Mouse (Mus musculus): ENCODE measurements at regions not wholly inside any gene's neighbourhood (a gene's known extent, or its start where the extent isn't known, plus 50 kb on each side); places are given as distances from the start of the nearest gene placed in this dataset.

DNA sequence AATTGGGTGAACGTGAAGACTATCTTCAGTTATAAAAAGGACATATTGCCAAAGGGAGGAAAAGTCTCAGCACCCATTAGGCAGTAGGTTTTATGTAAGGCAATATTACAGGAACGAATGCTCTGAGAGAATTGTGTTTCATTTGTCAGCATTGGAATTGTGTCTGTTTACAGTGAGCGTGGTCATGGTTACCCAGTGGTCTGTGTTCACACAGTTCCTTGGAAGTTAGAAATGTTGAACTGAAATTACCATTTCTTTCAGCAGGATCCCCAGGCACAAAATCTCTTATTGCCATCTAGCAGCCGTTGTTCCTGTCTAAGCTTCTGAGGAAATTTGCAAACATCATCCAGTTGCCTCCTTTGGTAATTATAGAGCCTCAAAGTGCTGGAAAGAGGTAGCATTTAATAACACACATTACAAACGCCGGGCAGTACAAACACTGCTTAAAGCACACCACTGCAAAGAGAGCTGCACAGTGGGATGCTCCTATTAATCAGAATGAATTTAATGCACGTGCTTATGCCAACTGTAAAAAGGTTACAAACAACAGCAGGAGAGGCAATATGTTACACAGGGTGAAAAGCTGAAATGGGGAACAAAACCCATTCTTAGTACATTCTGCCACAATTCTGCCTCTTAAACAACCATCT lies 555.4 kb upstream of the Marcks start:
- no peak for DNase-seq

DNA sequence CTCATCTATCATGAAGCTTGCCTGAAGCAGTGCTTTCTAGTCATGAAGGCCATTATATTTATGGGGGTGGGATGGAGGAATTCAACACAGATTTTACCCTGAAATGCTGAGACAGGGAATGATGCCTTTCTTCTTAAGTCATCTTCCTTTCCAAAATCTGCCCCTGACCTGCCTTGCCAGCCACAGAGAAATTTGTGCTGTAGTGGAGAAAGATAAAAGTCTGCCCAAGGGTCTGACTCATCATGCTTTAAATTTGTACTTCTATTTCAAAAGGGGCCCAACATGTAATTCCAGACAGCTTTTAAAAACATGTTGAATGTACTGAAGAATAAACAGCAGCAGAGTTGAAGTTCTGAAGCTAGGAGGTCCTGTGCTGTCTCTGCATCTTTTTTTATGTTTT lies 554.1 kb upstream of the Marcks start:
- no peak for DNase-seq

DNA sequence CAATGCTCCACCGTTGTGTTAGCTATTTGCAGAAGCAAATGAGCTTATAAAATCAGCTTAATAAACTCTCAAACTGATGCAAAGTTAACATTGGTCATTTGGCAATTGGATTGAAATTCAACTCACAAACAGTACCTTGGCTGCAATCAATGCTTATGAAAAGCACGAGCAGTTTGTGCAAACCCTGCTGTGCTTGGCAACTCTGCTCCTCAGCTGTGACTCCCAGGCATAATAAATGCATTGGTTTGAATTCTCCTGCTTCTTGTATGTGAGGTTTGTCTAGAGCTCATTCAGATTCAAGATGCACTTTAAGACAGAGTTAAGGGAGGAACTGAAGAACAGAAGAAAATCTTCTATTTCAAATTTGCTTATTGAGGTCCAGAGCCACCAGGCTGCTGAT lies 553.2 kb upstream of the Marcks start:
- DNase-seq = peak; percentile 47

DNA sequence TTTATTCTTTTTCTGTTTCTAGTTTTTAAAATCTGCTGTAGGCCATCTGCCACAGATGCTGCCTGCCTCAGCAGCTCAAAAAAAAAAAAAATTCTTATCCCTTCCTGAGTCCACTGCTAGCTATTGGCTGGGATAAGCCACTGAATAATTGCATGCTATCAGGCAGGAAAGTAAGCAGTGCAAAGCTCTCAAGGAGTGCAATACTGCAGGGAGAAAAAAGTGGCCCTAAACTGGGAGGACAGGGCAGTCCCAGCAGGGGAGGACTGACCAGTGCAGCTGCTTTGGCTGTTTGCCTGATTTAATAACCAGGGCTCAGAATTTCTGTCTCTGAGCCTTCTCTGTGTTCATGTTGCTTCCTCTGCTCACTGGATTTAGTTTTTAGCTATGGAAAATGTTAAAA lies 544.4 kb upstream of the Marcks start:
- DNase-seq = peak; percentile 9

DNA sequence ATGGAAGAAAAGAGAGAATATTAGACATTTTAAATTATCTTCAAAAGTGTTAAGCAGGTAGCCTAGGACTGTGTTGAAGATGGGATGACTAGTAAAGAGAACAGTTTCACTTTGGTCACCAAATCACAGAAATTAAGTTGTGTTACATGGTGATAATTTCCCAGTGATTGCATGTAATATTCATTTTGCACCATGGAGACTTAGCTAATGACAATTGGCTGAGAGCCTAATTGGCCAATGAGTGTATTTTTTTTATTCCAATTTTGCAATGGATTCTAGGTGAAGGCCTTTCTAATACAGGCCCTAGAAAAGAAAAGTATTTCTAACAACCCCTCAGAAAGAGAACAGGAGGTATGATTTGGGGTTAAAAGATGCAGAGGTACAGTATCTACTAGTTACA lies 541.9 kb upstream of the Marcks start:
- no peak for DNase-seq

DNA sequence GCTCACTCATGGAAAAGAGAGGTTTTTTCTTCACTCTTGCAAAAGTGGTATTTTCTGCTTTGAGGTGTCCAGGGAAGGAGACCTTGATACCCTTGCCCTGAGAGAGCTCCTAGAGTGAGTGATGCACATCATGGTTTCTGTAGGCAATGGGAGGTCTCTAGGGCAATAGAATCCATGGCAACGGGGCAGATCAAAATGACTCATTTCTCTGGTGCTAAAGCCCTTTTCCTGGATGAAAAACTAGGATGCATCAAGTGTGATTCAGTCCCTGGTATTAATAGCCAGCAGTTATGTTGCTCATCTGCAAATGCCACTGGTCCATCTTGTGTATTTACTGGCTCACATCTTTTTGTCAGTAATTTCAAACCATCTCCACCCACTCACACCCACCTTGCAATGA lies 539.1 kb upstream of the Marcks start:
- no peak for DNase-seq

DNA sequence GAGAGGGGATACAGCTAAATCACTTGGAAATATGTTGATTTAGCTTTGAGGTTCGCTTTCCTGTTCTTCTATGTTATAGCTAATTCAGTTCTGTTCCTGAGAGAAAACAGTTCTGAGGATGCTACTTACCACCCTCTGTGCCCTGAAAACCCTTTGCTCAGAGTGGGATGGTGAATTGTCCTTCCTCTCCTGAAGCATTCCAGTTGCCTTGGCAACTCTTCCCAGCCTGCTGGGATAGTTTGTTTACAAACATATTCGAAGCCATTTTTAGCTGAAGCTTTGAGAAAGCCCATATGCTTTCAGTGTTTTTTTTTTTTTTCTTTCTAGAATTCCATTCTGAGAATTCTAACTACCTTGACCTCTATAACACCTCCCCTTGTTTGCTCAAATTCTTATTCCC lies 530.1 kb upstream of the Marcks start:
- no peak for DNase-seq

DNA sequence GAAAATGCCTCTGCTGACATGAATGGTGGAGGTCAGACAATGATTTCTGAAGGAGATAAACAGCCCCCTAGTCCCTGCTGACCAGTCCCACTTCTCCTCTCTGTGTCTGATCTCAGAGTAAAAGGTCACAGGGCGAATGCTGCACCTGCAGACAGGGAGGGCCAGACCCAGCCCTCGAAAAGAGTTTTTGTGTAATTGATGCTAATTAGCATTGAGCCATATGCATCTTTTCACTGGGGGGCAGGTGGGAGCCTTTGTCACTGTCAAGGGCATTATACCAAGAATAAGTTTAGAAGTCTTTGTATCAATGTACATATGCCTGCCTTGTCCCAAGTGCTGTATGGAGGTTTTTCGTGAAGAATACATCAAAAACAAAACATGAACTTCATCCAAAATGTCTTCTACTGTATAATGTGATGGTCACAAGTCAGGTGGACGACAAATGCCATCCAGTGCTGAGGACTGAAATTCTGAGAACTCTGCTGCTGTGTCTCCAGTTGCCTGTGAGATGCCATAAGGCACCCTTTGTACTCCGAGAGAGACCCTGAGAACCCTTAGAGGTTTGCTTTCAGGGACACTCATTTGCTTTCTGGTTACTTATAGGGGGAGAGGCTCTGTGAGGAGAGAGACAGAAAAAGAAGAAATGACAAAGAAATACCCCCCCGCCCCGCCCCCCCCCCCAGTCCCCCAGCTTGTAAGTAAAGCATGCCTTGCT lies 528.5 kb upstream of the Marcks start:
- DNase-seq = no peak

DNA sequence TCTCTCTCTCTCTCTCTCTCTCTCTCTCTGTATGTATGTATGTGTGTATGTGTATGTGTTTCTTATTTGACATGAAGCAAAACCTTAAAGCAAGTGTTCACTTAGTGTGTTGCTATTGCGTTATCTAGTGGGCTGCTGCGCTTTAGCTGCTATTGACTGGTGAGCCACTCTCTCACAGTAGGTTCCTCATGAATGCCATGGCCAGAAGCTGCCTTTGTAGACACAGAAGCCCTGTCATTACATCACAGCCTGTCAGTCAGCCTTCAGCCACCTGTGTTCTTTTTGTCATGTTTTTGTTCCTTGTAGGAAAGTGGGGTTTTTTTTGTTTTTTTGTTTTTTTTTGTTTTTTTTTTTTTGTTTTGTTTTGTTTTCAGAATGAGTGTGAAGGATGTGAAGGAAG lies 527.8 kb upstream of the Marcks start:
- DNase-seq = no peak

DNA sequence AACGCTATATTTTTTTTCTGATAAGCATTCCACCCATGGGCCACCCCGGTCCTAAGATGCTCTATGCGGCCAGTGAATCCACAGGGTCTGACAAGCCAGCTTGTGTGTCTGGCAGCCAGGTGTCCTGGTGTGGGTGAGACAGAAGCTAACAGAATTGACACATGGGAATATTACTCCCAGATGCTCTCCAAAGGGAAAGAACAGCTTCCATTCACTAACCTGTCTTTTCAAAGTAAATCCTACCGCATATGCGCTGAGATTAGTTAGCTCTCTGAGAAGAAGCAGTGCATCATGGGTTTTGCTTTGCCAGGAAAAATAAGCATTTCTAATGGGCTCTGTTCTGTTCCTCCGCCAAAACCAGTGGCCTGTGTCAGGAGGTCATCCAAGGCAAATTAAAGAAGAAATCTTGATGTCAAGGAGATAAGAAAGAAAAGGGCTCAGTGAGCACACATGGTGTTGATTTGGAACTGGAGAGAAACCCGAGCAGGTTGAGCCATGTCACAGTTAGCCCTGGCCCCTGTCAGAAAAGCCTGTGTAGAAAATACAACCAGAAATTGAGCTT lies 498.4 kb upstream of the Marcks start:
- DNase-seq = peak; percentile 6

DNA sequence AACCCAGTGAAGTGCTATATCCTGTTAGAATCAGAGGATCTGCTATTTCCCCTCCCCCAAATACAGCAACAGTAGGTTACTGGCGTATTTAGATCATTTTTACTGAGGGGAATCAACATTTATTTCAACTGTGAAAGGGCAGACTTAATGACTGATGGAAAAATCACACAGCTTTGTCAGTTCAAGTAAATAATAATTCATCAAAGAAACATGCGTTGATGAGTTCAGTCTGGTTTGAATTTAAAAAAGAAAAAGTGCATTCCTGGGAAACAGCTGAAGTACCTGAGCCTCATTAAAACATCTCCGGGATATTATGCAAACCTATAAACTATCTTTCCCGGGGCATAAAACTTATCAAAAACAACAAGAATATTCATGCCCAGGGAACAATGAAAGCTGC lies 497.7 kb upstream of the Marcks start:
- no peak for DNase-seq

DNA sequence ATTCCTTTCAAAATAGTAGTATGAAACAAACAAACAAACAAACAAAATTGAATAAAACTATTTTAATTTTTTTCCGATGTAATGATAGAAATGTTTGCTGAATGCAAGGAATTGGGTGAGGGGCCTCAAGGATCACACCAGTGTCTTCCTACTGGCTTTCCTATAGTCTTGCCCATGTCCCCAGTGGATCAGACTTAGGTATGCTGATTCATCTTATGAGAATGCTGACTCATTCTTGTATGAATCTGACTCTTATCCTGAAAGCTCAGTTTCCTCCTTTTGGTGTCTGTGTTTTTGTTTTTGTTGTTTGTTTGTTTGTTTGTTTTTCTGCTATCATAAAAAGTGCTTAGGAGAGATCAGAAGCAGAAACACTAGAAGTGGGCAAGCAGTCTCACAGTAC lies 491.7 kb upstream of the Marcks start:
- no peak for DNase-seq

DNA sequence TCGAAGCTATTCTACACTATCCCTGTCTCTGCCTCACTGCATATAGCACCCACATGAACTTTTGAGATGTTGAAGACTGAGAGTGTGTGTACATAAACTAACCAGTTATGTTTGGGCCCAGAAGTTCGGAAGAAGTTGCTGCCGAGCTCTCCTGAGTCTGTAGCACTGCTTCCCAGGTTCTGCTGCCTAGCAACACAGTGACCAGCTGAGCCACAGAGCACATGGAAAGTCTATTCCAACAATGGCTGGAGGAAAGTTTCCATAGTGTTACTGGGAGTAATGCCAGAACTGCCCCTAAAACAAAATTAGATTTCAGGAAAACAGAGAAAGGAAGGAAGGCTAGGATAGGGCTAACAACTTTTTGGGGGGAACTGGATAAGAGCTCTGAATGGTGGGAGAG lies 489.2 kb upstream of the Marcks start:
- DNase-seq = no peak

DNA sequence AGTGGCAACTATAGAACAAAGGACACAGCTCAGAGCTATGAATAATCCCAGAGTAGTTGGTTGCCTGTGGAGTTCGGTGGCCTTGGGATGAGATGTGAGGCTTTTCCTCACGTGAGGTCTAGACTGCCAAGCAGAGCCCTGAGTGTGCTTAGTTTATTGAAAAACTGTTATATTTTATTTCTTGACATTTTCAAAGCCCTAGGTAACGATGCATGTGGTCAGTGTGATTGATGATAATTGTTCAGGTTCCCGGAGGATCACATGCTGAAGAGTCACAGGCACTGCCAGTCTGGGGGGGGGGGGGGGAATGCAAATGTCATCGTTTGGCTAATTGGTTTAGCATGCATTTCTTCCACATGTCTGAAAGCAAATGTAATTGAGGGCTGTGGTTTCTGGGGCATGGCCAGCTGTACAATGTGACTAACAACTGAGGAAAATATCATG lies 488.1 kb upstream of the Marcks start:
- DNase-seq = no peak

DNA sequence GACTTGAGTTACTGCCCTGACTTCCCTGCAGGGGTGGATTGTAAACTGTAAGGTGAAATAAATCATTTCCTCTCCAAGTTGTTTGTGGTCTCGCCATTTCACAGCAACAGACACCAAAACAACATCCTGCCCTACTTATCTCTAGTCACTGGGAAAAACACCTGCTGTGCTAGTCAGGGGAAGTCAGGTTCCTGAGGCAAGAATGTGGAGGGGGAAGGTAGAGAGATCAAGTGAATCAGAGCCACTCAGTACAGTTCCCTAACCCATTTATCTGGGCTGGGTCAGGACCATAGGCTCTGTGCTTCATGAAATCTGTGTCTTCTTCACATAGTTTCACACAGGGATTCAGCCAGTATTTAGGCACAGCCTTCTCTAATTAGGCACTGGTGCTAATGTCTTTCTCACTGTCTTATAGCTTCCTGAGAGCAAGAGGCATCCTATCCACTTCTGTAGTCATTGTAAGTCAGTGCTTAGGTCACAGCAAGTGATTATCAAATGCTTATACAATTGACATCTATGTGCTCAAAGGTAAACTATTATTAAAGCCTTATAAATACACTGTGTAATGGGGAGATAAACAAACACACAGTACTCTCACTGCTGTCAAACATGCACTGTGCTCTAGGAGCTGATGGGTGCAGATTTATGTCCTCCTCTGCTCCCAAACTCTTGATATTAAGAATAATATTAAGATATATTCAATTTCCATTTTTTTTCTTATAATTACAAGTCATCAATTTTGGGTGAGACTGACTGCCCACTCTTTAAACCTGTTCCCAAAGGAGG lies 487.4 kb upstream of the Marcks start:
- no peak for DNase-seq

DNA sequence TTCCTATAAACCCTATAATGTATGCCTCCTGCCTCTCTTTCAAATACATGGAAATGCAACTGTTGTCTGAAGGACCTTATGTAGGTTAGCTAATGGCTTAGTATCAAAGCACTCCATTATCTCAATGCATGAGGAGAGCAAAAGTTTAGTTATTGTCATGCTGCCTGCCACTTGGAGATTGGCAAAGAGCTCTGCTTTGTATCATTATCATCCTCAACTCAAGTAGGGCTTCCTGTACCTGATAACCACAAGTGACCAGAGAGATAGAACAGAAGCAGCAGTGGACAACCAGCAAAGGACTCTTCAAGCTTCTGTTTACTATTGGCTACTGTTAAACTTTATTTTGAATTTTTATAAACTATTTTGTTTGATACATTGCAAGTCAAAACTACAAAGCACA lies 484.3 kb upstream of the Marcks start:
- DNase-seq = no peak

DNA sequence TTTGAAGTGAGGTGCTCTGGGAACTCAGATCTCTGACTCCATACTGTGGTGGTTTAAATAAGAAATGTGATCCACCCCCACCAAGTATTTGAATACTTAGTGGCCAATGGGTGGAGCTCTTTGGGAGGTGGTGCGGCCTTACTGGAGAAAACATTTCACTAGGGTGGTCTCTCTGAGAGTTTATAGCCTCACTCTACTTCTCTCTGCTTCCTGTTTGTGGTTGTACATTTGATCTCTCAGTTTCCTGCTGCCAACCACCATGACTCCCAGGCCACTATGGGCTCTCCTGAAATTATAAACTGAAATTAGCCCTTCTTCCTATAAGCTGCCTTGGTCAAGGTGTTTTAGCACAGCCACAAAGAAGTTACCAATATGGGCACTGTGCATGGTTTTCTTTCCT lies 479.9 kb upstream of the Marcks start:
- DNase-seq = no peak

DNA sequence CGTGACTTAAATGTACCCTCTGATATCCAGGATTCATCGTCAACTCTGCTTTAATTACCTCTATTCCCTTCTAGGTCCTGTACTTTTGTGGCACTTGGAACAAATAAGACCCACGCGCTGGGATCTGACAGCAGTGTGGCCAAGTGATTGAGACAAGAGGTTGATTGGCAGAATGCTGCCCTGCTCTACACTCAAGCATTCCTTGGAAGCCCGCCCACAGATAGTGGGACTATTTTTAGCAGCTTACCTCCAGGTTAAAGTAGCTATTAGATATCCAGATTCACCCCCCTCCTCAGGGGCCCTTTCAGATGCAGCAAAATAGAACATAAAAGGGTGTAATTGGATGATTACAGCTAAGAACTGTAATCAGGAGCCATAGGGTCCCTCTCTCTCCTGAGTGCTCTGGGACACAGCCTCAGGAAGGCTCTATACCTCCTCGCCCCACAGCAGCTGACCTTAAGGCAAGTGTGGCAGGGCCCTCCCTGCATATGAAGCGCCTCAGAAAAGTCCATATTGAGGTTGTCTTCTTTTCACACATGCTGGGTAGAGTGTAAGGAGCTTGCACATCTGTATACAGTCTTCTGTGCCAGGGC lies 479.1 kb upstream of the Marcks start:
- DNase-seq = no peak

DNA sequence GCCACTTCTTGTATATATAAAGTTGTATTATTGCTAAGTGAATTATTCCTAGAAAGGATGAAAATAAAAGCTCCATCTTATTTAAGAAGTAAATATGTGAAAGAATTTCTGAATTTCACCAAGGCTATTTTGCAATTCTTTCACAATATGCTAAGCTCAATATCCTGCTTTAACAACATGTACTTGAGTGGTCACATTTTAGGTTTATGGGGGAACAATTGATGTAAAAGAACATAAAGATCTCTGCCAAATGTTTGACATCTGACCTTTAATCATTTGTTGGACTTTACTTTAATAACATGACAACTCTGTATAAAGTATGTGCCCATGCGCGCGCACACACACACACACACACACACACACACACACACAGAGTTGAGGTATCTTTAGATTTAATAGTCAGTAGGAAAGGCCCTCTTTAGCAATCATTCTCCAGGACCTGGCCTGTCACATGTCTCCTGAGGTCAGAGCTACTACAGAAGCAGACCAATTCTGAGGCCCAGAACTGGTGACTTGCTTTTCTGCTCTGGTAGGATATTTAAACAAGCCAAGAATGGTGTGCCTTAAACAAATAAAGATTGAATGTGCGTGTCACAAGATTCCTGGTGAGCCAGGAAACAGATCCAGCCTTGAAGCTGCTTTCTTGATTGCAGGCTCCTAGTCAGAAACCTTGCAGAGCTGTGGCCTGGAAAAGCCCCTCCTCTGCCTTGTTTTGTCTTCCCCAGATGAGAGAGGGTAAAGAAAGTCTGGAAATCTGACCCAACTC lies 477.4 kb upstream of the Marcks start:
- no peak for DNase-seq

DNA sequence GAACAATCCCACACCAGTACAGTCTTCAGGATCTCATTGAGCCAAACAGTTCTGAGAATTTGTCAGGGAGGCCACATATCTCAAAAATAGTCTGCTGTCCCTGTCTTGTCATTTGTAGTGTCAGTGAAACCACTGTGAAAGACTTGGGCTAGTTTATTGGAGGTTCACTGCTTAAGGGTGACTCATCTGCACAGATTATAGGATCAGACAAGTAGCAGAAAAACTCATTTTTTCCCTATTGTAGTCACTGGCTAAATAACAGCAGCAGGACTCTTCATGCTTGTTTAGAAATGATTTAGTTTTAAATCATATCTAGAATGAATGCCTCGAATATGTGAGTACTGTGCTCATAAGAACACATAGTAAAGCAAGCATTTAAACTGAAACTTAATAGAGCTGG lies 475.2 kb upstream of the Marcks start:
- DNase-seq = no peak

DNA sequence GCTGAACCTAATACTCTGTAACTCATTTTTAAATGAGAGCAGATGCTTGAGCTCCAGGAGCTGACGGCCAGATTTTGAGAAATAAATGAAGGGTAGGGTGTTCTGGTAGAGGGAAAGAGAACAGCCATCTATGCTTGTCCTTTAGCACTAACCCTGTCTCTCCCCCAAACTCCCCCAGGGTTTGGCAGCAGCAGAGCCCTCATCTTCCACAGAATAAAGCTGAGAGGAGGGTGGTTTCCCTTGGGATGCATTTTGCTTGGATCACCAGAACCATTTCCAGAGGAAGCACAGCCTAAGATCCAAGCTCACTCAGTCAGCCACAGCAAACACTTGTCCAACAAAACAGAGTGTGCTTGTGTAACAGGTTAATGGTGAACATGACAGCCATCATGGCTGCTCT lies 464.8 kb upstream of the Marcks start:
- DNase-seq = no peak

DNA sequence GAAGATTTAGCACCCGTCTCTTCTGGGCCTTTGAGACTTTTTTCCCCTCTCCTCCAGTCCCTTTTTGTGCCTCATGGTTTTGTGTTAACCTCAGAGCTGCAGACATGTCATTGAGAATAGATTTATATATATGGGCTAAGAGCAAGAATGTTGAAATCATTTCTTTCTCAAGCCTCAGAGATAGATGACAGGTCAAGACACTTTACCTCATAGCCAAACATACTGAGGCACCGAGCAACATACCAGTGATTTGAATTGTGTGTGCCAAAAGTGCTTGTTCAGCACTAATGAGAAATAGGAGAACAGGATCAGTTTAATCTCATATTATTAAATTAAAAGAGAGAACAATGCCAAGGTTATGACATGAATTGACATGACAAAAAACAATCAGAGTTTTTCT lies 464.2 kb upstream of the Marcks start:
- no peak for DNase-seq

DNA sequence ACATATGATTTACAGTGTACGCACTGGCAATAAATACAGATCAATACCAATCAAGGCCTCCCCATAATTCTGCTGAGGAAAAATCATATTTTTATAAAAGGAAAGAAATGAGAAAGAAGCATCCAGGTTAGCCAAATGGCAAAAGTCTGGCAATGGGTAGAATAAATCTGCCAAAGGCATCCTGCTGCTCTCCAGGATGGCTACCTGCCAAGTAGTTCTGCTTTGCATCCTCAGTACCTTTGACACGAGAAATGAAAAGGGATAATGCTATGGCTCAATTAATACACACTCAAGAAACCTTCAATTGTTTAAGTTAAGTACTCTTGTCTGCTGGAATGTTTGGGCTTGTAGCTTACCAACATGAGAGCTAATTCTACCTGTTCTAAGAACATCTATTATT lies 451.2 kb upstream of the Marcks start:
- DNase-seq = peak; percentile 72

All from cerebellum, adult 9-10 months (tissue).